Mouse (Mus musculus) myocyte (in vitro differentiated cells): ENCODE results near the gene Fstl4. TPM values are rescaled to one million over a fixed set of nuclear protein-coding genes. Genes with fewer than 3 reads are reported as not detected.

Experiments used
- H3K27me3 ChIP-seq: one replicate; pipeline ENCODE4 v1.6.1; 2011; ENCODE audit not compliant: control insufficient read depth, insufficient read depth, insufficient read length
- H3K36me3 ChIP-seq: one replicate; pipeline ENCODE4 v1.6.1; 2011; ENCODE audit not compliant: control insufficient read depth, insufficient read depth
- H3K4me2 ChIP-seq: one replicate; pipeline ENCODE4 v1.6.1; 2011; ENCODE audit warnings: low read depth, control low read depth
- H3K4me3 ChIP-seq: one replicate; pipeline ENCODE4 v1.5.1; 2011; ENCODE audit warnings: mild to moderate bottlenecking, control low read depth, moderate library complexity
- H3K79me2 ChIP-seq: one replicate; pipeline ENCODE4 v1.6.1; 2011; ENCODE audit not compliant: control insufficient read depth, insufficient read depth
- H3ac ChIP-seq: one replicate; pipeline ENCODE4 v1.6.1; 2011; ENCODE audit not compliant: control insufficient read depth, insufficient read length
- CEBPB ChIP-seq: IDR thresholded peaks from 2 replicates; pipeline ENCODE4 v1.6.1; 2011; ENCODE audit warnings: mild to moderate bottlenecking, moderate library complexity; ENCODE audit not compliant: poor library complexity, insufficient read depth, severe bottlenecking
- E2F4 ChIP-seq: IDR thresholded peaks from one replicate; pipeline ENCODE4 v1.6.1; 2011; ENCODE audit warnings: mild to moderate bottlenecking, control low read depth, moderate library complexity; ENCODE audit not compliant: insufficient read depth
- MAX ChIP-seq: IDR thresholded peaks from one replicate; pipeline ENCODE4 v1.6.1; 2011; ENCODE audit warnings: low read depth, mild to moderate bottlenecking, control low read depth
- MYOD1 ChIP-seq, 3 experiments: IDR thresholded peaks; one replicate each; pipeline ENCODE4 v1.6.1; 2011; ENCODE audit warnings: control low read depth in 2 of 3, low read depth in 2 of 3, mild to moderate bottlenecking in 2 of 3, moderate library complexity in 1 of 3; ENCODE audit not compliant: insufficient read length in 2 of 3, control insufficient read depth in 1 of 3
- MYOG ChIP-seq, 3 experiments: IDR thresholded peaks; one replicate each; pipeline ENCODE4 v1.6.1; 2011; ENCODE audit warnings: control low read depth in 2 of 3, low read depth in 2 of 3, mild to moderate bottlenecking in 2 of 3; ENCODE audit not compliant: insufficient read length in 2 of 3, control insufficient read depth in 1 of 3, insufficient read depth in 1 of 3
- POLR2A ChIP-seq: IDR thresholded peaks from one replicate; pipeline ENCODE4 v1.6.1; 2011; ENCODE audit warnings: low read depth, mild to moderate bottlenecking, control low read depth, moderate library complexity; ENCODE audit not compliant: insufficient read length
- POLR2AphosphoS2 ChIP-seq: IDR thresholded peaks from one replicate; pipeline ENCODE4 v1.6.1; 2011; ENCODE audit warnings: low read depth, control low read depth; ENCODE audit not compliant: insufficient read length
- REST ChIP-seq: IDR thresholded peaks from one replicate; pipeline ENCODE4 v1.6.1; 2011; ENCODE audit warnings: mild to moderate bottlenecking, control low read depth, moderate library complexity; ENCODE audit not compliant: insufficient read depth, insufficient read length
- SRF ChIP-seq: IDR thresholded peaks from one replicate; pipeline ENCODE4 v1.6.1; 2011; ENCODE audit warnings: low read depth; ENCODE audit not compliant: control insufficient read depth, insufficient read length
- TCF12 ChIP-seq: IDR thresholded peaks from one replicate; pipeline ENCODE4 v1.6.1; 2011; ENCODE audit warnings: mild to moderate bottlenecking, control low read depth; ENCODE audit not compliant: poor library complexity, insufficient read depth, severe bottlenecking
- TCF3 ChIP-seq: IDR thresholded peaks from one replicate; pipeline ENCODE4 v1.6.1; 2011; ENCODE audit warnings: low read depth, control low read depth; ENCODE audit not compliant: insufficient read length
- USF1 ChIP-seq: IDR thresholded peaks from one replicate; pipeline ENCODE4 v1.6.1; 2011; ENCODE audit warnings: low read depth, mild to moderate bottlenecking, control low read depth, moderate library complexity
- polyA plus RNA-seq: library from polyadenylated mRNA; unstranded; fragments of >200 nt; fragmentation: generic; extraction: Trizol; gene quantifications from one replicate; pipeline ENCODE4 v1.2.1, GENCODE M21; 2012; ENCODE audit warnings: missing spikeins

Gene Fstl4
- polyA plus RNA-seq, 1 experiment: not detected

DNA sequence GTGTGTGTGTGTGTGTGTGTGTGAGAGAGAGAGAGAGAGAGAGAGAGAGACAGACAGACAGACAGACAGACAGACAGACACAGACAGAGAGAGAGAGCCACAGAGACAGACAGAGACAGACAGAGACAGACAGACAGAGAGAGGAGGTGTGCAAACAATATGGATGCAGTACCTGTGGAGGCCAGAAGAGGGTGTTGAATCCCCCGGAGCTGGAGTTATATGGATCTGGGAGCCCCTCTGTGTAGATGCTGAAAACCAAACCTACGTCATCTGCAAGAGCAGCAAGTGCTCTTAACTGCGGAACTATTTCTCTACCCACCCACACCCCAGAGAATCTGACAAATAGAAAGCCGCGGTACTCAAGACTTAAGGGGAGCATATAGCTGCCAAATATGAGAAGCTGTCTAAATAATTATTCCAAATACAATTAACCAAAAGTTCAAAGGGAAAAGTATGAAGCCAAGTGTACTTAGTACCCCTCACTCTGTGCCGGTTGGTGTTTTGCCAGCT is 247.6 kb downstream of the Fstl4 start:
- H3K4me3 ChIP-seq: no peak overlapping the region
- no peak for TF ChIP-seq MAX
- TF ChIP-seq USF1: no peak
- TF ChIP-seq MYOD1 (IDR thresholded peaks at IDR 0.05; ENCODE audit: control insufficient read depth in 1 of 3, insufficient read length in 2 of 3, low read depth in 2 of 3): no peak
- no peak for TF ChIP-seq REST
- TF ChIP-seq CEBPB: no peak
- no peak for TF ChIP-seq E2F4
- no peak for TF ChIP-seq MYOG (IDR thresholded peaks at IDR 0.05; ENCODE audit: control insufficient read depth in 1 of 3, insufficient read depth in 1 of 3, insufficient read length in 2 of 3, low read depth in 2 of 3)
- no peak for TF ChIP-seq SRF
- no peak overlapping the region for H3K4me2 ChIP-seq
- H3K36me3 ChIP-seq: no peaks in the 10 kb centered on the region
- H3ac ChIP-seq: no peak overlapping the region
- H3K27me3 ChIP-seq: no peaks in the 10 kb centered on the region
- H3K79me2 ChIP-seq: no peaks in the 10 kb centered on the region

DNA sequence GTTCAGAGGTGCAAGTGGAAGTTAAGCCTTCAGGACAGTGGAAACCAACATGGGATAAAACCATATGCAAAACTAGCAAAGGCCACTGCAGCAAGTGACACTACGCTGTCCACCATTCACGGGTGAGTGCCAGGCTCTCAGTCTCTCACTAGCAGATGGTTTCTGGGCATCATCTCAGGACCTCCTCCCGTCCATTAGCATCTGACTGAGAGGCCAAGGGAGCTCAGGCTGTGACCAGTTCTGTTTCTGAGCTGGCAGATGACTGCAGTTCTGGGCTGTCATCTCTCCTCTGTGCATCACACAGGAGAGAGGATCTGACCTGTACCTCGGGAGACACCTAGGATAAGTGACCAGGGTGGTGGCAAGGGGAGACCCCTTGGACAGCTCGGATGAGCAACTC is 249.5 kb downstream of the Fstl4 start:
- no peak overlapping the region for H3ac ChIP-seq
- no peaks in the 10 kb centered on the region for H3K27me3 ChIP-seq
- H3K79me2 ChIP-seq: no peaks in the 10 kb centered on the region
- TF ChIP-seq POLR2AphosphoS2 (no peak), MYOD1 (IDR thresholded peaks at IDR 0.05; ENCODE audit: control insufficient read depth in 1 of 3, insufficient read length in 2 of 3, low read depth in 2 of 3) (no peak), USF1 (no peak), TCF12 (no peak), MYOG (IDR thresholded peaks at IDR 0.05; ENCODE audit: control insufficient read depth in 1 of 3, insufficient read depth in 1 of 3, insufficient read length in 2 of 3, low read depth in 2 of 3) (no peak), POLR2A (no peak), REST (no peak), MAX (no peak), SRF (no peak)
- H3K4me2 ChIP-seq: no peak overlapping the region
- H3K4me3 ChIP-seq: no peak overlapping the region
- no peaks in the 10 kb centered on the region for H3K36me3 ChIP-seq

GRCm38 (mm10) chr11:53016358-53017021 is 252.1 kb downstream of the Fstl4 start:
- no peaks in the 10 kb centered on the region for H3K27me3 ChIP-seq
- H3K4me3 ChIP-seq: no peak overlapping the region
- TF ChIP-seq MYOD1 (IDR thresholded peaks at IDR 0.05; ENCODE audit: control insufficient read depth in 1 of 3, insufficient read length in 2 of 3, low read depth in 2 of 3): no peak
- no peak for TF ChIP-seq MYOG (IDR thresholded peaks at IDR 0.05; ENCODE audit: control insufficient read depth in 1 of 3, insufficient read depth in 1 of 3, insufficient read length in 2 of 3, low read depth in 2 of 3)
- TF ChIP-seq REST: no peak
- no peak for TF ChIP-seq E2F4
- no peak for TF ChIP-seq MAX
- no peak for TF ChIP-seq SRF
- TF ChIP-seq TCF12: no peak
- TF ChIP-seq POLR2A: no peak
- no peak for TF ChIP-seq CEBPB
- no peak for TF ChIP-seq TCF3
- no peak for TF ChIP-seq USF1
- no peak for TF ChIP-seq POLR2AphosphoS2
- H3K36me3 ChIP-seq: no peaks in the 10 kb centered on the region
- H3ac ChIP-seq: no peak overlapping the region
- H3K79me2 ChIP-seq: no peaks in the 10 kb centered on the region
- no peak overlapping the region for H3K4me2 ChIP-seq

DNA sequence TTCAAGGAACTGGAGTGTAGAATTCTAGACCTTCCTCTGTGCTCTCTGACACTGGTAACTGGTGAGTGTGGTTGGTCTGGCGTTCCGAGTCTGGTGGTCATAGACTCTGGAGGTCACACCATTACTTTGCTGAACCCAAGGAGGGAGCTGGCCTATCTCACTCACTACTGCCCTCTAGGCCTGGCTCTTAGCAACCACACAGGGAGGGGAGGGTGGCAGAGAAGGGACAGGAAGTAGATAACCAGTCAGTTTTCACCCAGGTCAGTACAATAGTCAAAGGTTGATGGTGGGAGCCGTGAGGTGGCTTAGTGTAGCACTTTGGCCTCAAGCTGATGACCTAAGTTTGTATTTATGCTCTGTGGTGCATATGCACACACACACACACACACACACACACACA is 255.1 kb downstream of the Fstl4 start:
- H3K79me2 ChIP-seq: no peaks in the 10 kb centered on the region
- H3K4me2 ChIP-seq: no peak overlapping the region
- no peaks in the 10 kb centered on the region for H3K27me3 ChIP-seq
- H3K4me3 ChIP-seq: no peak overlapping the region
- no peak for TF ChIP-seq MAX
- TF ChIP-seq MYOG (IDR thresholded peaks at IDR 0.05; ENCODE audit: control insufficient read depth in 1 of 3, insufficient read depth in 1 of 3, insufficient read length in 2 of 3, low read depth in 2 of 3): no peak
- no peak for TF ChIP-seq TCF3
- no peak for TF ChIP-seq CEBPB
- TF ChIP-seq SRF: no peak
- TF ChIP-seq POLR2AphosphoS2: no peak
- no peak for TF ChIP-seq MYOD1 (IDR thresholded peaks at IDR 0.05; ENCODE audit: control insufficient read depth in 1 of 3, insufficient read length in 2 of 3, low read depth in 2 of 3)
- no peak for TF ChIP-seq TCF12
- TF ChIP-seq USF1: no peak
- no peak for TF ChIP-seq POLR2A
- no peak for TF ChIP-seq E2F4
- no peak for TF ChIP-seq REST
- no peaks in the 10 kb centered on the region for H3K36me3 ChIP-seq
- H3ac ChIP-seq: no peak overlapping the region

DNA sequence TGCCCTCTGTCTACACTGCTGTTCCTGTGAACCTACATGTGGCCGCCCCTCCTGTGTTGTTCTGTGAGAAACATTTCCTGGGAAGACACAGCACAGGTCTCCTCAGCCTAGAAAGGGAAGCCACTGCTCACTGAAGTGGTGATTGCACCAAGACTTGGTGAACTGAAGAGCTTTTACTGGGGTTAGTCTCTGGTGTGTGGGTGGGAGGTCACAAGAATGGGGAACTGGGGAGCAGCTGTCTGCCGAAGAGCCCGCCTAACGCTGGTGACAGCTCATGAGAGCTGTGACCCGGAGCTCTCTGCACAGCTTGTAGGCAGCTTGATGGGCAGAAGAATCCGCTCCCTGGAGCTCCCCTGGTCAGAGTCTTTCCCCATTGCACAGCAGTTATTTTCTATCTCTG is 260.0 kb downstream of the Fstl4 start:
- H3K4me3 ChIP-seq: no peak overlapping the region
- no peak for TF ChIP-seq POLR2AphosphoS2
- TF ChIP-seq CEBPB: no peak
- TF ChIP-seq TCF12: no peak
- TF ChIP-seq TCF3: no peak
- no peak for TF ChIP-seq E2F4
- no peak for TF ChIP-seq MYOG (IDR thresholded peaks at IDR 0.05; ENCODE audit: control insufficient read depth in 1 of 3, insufficient read depth in 1 of 3, insufficient read length in 2 of 3, low read depth in 2 of 3)
- TF ChIP-seq MYOD1 (IDR thresholded peaks at IDR 0.05; ENCODE audit: control insufficient read depth in 1 of 3, insufficient read length in 2 of 3, low read depth in 2 of 3): no peak
- TF ChIP-seq POLR2A: no peak
- no peak for TF ChIP-seq MAX
- no peak for TF ChIP-seq SRF
- no peak for TF ChIP-seq REST
- no peak for TF ChIP-seq USF1
- H3K36me3 ChIP-seq: no peaks in the 10 kb centered on the region
- peaks cover 4% of the 10 kb centered on the region for H3K27me3 ChIP-seq
- no peak overlapping the region for H3K4me2 ChIP-seq
- no peak overlapping the region for H3ac ChIP-seq
- no peaks in the 10 kb centered on the region for H3K79me2 ChIP-seq
